Mouse (Mus musculus) left cerebral cortex, postnatal 4 days (tissue): Measurements from ENCODE around the gene Gprin1. TPM values are rescaled to one million over a fixed set of nuclear protein-coding genes. Genes with fewer than 3 reads are reported as not detected.

Experiments used
- DNase-seq: peaks from one replicate; pipeline ENCODE4 v3.0.0-alpha.2; 2022
- intact Hi-C: fragments of 180-260 bp; cut with DNase I; formaldehyde crosslinking; loops from one replicate; pipeline ENCODE4 v1.15.1; 2025
- total RNA-seq, 2 experiments: library from RNA; stranded (reverse); gene quantifications; 2 replicates each; pipeline ENCODE4 v1.2.3; 2021

Gene Gprin1
- total RNA-seq, 2 experiments from 2014 or later, result 277 to 278 TPM

GRCm38 (mm10) chr13:54687096-54687495 is 62.6 kb downstream of the Gprin1 start:
- intact Hi-C loops, result no loop called here
- DNase-seq, result peak; percentile 80

Other genes with a start within 250 kb of the Gprin1 start
- gene Simc1, start 246.1 kb downstream of the Gprin1 start, total RNA-seq, result 10 to 100 TPM; 30.5 to 34.3 TPM
- 100 to 1,000 TPM; 148 to 157 TPM for gene 4833439L19Rik, start 184.4 kb downstream of the Gprin1 start, total RNA-seq
- gene Arl10, start 174.9 kb downstream of the Gprin1 start, total RNA-seq, result 10 to 100 TPM; 73.5 to 75.1 TPM
- gene Nop16, start 159.8 kb downstream of the Gprin1 start, total RNA-seq, result 10 to 100 TPM; 30.8 to 36.3 TPM
- 100 to 1,000 TPM; 118 to 126 TPM for gene Higd2a, start 159.7 kb downstream of the Gprin1 start, total RNA-seq
- gene Cltb, start 138.5 kb downstream of the Gprin1 start, total RNA-seq, result 100 to 1,000 TPM; 256 to 262 TPM
- gene Faf2, start 128.1 kb downstream of the Gprin1 start, total RNA-seq, result 10 to 100 TPM; 54.1 to 56.9 TPM
- gene Rnf44, start 56.0 kb downstream of the Gprin1 start, total RNA-seq, result 100 to 1,000 TPM; 111 to 114 TPM
- gene Cdhr2, start 48.4 kb downstream of the Gprin1 start, total RNA-seq, result under 1 TPM; 0.12 to 0.26 TPM
- gene Sncb, start 16.7 kb upstream of the Gprin1 start, total RNA-seq, result 100 to 1,000 TPM; 331 to 383 TPM
- not detected for gene Eif4e1b, start 34.1 kb upstream of the Gprin1 start, total RNA-seq
- gene Tspan17, start 39.5 kb upstream of the Gprin1 start, total RNA-seq, result 10 to 100 TPM; 41.2 to 63.8 TPM
- 10 to 100 TPM; 51.7 to 52.6 TPM for gene Unc5a, start 199.5 kb upstream of the Gprin1 start, total RNA-seq